Mouse (Mus musculus): ENCODE measurements at regions not wholly inside any gene's neighbourhood (a gene's known extent, or its start where the extent isn't known, plus 50 kb on each side); places are given as distances from the start of the nearest gene placed in this dataset.
"Not testable (repeated sequence)": the region's sequence is repeated elsewhere in the genome, so short reads cannot be mapped to it uniquely, and the experiment has no call there.

DNA sequence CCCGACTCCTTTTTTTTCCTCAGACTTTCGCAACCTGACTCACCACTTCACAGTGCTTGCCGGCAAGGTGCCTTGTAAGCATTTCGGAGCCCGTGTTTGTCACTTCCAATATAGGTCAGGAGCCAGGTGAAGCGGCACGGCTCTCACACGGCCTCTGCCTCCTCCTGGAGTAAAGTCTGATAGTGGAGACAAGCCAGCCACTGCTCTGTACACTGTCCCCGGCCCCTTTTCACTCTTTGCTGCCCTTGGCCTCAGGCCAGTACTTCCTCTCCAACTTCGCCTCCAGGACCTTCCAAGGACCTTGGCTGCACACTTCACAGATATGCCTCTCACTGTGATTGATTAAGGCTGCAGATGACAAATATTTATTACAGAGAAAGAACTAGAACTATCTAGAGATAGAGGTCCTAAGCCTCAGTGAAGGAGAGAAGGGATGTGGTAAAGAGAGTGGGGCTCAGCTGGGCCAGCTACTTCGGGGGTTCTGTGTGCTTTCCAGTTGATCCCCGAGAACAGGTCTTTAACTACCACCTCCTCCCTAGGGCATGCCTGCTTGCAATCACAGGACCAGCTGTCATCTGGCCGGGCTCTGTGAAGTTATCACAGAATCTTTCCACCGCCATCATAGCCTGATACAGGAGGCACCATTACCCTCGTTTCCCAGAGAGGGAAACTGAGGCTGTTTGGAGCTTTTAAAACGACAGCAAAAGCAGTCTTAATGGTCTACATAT lies 204.2 kb downstream of the Trim29 start:
- DNase-seq (ENCODE audit: low read depth, low spot score), result no peak

DNA sequence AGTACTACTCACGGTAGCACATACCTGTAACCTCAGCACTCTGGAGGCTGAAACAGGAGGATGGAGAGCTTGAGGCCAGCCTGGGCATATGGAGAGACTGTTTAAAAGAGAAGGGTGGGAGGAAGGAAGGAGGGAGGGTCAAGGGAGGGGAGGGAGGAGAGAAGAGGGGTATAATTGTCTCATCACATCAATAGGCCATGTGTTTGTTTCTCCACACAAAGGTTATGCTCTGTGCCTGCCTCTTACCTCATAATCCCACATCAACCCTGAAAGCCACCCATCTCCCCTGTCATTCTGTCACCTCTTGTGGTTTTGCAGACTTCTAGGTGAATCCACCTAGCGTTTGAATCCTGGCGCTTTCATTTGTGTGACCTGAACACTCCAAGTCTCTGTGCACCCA lies 210.3 kb downstream of the Trim29 start:
- DNase-seq (ENCODE audit: low read depth, low spot score), result no peak

DNA sequence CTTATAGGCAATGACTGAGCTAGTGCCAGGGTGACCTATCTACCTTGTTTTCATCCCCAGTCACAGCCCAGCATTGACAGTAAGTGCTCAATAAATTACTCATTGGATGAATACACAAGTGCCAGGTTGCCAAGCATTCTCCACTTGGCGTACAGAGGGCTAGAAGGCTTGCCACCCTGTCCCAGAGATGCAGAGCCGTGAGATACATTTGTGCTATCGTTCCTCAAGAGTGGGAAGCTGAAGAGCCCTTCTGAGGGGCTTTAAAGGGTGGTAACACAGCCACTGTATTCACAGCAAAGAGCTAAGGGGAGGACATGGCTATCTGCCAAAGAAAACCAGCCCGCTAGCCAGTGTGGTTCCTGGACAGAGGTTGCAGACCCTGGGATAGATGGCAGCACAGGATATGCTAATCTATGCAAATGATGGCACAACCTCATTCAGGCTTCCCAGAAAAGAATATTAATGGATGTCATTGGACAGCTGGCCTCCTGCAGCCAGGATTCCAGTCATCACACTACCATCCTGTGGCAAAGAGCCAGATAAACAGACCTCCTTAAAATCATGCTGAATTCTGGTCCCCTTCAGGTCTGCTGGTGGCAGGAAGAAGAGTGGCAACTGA lies 214.4 kb downstream of the Trim29 start:
- DNase-seq (ENCODE audit: low read depth, low spot score), result no peak

DNA sequence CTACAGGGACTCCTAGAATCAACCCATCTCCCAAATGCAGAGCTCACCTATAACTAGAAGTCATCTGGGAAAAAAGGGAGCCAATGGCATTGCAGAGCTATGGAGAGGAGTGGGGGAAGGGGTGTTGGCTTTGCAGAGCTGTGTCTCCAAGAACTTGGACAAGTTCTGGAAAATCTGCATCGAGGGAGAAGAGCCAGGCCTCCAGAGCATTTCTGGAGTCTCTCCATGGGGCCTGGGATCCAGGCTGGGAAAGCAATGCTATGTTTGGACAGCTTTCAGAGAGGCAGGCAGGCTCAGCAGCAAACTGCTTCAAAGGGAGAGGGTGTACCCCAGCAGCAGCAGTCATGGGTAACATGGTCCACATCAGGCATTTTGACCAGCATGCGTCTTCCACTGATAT lies 211.6 kb upstream of the Nectin1 start:
- DNase-seq (ENCODE audit: low read depth, low spot score), result no peak

DNA sequence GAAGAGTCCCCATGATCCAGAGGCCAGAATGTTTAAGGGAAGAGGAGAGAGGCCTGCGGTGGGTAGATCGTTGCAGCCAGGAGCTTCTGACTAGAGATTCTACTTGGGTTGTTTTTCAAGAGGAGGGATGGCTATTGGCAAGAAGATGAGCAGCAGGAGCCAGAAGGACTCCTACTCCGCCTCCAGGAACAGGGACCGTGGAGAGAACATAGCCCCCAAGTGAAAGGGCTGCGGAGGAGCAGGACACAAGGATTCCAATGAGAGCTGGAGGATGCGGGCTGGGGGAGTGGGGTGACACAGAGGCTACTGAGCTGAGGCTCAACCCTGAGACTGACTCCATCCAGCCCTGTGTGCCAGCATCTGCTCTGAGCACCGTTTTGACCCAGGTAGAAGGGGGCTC lies 207.8 kb upstream of the Nectin1 start:
- DNase-seq (ENCODE audit: low read depth, low spot score), result no peak

DNA sequence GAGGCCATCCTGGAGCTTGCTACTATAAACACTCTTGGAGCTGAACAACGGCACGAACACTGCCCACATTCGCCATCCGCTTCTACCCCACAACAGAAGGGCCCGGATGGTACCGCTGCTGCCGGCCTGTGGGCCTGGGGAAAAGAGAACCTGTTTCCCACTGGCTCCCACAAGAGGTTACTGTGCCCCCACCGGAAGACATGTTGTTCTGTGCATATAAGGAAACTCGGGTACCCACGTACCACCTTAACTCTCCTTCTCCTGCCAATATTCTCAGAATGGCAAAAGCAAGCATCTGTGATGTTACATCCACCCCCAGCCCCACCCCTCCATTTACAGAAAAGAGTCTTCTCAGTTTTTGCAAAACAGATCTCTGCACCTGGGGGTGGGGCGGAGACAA lies 206.7 kb upstream of the Nectin1 start:
- no peak for DNase-seq (ENCODE audit: low read depth, low spot score)

DNA sequence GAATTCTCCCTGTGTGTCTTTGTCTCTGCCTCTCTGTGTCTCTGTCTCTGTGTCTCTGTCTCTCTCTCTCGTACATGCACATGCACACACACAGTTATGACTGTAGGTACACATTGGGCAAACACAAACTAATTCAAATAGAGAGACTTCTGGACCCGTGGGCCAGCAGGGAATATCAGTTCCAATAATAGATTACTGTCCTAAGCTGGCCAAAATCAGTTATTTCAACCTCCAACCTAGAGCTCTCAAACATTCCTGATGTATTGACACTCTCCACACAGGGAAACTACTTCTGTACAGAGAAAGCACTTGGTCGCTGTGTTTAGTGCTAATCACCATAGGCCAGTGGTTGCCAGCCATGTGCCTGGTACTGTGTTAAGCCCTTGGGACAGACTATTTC lies 203.7 kb upstream of the Nectin1 start:
- DNase-seq (ENCODE audit: low read depth, low spot score), result no peak

DNA sequence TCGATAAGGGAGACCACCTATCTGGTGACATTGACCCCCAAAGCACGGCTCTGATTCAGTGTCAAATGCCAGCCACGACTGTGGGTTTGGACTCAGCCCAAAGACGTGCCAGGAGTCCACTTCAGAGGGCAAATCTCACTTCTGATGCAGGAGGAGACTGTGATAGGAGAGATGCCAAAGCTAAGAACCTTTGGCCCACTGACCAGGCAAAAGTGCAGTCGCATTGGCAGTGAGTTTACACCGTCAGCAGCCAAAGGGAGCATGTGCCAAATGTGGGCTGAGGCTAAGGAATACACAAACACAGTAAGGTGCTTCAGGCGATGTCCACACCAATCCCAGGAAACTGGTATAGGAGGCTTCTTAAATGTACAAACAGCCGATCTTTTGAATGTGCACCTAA lies 202.6 kb upstream of the Nectin1 start:
- no peak for DNase-seq (ENCODE audit: low read depth, low spot score)

DNA sequence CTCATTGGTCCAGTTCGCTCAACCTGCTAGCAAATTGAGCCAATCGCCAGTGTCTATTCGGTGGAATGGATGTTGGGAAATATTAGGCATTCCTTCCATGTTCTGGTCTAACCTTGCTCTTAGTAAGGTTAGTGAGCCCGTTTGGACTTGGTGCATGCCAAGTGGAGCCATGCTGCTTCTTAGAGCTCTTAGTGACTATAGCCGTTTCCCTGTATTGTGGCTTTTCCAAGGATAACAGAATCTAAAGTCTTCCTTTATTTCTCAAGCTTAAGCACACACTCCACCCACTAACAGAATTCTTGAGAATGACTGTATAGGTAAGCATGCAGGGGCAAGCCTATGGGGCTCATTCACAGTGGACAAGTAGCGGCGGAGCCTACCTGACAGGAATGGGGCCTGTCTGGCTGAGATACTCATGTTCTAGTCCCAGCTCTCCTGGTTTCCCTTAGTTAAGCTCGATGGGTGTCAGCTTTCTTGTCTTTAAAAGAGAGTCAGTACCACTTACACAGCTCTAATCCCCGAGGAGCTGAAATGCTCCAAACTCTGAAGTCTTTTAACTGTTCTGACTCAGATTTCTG lies 201.6 kb upstream of the Nectin1 start:
- DNase-seq (ENCODE audit: low read depth, low spot score), result no peak

DNA sequence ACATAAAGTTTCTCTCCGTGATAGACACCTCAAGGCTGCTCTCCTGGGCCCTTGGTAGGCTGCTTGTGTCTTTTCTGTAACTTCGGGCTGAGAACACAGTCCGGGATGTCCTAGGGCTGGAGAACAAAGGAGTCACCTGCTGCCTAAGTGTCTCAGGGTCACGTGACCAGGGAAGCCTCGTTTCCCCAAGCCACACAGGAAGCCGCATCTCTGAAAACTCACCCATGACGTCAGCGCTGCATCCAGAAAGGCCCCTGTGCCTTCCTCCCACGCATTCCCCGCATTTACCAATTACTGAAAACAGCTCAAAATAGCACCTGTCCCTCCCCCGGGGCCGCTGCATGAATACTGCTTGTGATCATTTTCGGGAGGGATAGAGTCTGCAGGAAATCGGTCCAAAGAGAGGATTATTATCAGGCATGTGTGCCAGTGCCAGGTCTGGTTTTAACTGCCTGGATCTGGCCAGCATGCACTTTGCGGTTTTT lies 198.7 kb upstream of the Nectin1 start:
- peak; percentile 38 for DNase-seq (ENCODE audit: low read depth, low spot score)

DNA sequence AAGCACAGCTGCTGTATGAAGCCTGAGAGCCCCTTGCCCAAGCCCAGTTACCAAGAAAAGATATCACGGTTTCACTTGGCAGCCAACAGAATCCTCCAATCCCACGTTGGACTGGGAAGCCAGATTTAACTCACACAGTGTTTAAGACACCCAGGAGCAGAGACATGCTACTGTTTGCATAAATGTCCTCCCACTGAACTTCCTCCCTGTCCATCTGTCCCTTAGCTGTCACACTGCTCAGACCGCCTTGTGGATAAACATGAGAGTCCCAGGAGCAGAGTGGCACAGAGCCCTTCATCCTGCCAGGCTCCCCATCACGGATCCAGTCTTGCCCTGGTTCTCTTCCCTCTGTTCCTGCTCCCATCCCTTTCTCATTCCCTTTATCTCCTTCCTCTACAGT lies 194.9 kb upstream of the Nectin1 start:
- no peak for DNase-seq (ENCODE audit: low read depth, low spot score)

DNA sequence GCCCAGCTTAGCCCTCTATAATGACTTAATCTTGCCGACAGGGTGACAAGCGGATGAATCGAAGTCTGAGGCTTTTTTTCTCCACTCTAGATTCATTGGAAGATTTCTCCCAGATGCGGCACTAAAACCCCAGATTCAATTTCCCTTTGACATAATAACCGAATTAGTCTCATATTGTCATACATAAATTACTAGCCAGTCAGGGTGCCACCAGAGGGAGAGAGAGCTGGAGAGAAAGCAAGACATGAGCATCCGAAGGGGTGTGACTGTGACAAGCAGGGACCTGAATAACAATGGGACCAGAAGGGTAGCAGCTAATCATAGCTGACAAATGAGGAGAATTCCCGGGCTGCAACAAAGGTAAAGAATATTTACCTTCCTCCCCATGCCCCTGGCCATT lies 194.5 kb upstream of the Nectin1 start:
- DNase-seq (ENCODE audit: low read depth, low spot score), result no peak

DNA sequence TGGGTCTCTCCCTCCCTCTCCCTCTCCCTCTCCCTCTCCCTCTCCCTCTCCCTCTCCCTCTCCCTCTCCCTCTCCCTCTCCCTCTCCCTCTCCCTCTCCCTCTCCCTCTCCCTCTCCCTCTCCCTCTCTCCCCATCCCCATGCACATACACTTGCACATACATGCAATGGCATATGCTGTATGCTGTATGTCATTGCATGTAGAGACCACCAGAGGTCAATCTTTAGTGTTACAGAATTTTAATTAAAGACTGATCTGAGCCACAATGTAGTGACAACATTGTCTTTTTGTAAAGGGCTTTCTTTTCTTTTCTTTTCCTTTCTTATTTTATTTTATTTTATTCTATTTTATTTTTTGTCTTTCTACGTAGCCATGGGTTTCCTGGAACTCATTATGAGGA lies 191.0 kb upstream of the Nectin1 start:
- DNase-seq (ENCODE audit: low read depth, low spot score), result not testable (repeated sequence)

DNA sequence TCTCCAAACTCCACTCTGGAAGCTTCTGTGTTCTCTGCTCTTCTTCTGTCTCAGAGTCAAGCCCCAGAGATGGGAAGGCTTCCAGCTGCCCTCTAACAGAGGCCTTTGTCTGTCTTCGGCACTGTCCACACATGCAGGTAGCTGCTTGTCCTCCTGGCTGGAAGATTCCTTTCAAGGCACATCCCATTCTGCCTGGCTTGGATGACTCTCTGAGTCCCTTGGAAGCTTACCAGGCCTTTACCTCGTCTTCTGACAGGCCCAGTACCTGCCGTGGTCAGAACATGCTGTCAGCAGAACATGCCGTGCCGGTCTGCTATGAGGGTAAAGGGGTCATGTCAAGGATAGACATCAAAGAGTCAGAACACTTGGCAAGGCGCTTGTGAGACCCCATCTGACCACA lies 181.8 kb upstream of the Nectin1 start:
- DNase-seq (ENCODE audit: low read depth, low spot score), result no peak

DNA sequence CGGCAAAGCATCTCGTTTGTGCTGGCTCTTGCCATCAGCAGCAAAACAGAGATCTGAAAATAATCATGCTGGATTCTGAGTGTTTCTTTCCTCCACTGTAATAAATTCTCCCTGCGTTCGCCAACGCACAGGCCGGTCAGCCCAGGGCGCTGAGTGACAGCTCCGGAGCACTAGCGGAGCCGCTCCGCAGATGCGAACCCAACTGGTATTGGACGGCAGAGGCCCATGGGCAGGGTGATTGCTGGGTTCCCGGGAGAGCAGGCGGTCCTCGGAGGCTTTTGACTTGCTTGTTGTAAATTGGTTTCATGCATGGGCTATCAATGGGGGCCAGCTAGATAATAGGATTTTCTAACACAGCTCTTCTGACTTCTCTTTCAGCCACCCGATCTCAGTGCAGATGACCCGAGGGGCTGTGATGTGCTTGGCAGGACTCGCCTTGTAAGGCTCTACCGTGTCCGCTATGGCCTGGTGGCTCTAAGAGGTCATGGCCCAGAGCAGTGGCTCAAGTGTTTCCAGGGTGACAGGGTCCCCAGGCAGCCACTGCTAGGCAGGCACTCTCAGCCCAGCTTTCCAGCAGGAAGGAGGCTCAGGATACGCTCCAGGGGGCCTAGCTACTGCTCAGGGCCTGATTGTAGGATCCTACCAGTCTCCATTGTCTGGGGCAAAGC lies 179.4 kb upstream of the Nectin1 start:
- DNase-seq (ENCODE audit: low read depth, low spot score), result no peak

DNA sequence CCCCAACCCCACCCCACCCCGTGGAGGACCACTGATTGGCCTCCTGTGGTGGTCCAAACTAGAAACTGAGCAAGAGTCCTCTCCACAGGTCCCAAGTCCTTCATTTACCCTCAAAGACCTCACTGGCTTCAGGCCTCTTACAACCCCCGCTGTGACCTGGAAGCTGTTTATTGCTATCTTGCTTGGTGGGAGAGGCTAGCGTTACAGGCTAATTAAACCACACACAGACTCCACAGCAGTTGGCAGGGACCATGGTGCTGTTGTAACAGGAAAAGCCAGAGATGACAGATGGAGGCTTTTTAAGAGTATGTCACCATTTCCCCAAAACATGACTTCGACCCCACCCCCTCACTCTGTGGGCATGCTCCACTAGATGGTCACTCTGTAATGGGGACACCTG lies 174.9 kb upstream of the Nectin1 start:
- DNase-seq (ENCODE audit: low read depth, low spot score), result no peak

DNA sequence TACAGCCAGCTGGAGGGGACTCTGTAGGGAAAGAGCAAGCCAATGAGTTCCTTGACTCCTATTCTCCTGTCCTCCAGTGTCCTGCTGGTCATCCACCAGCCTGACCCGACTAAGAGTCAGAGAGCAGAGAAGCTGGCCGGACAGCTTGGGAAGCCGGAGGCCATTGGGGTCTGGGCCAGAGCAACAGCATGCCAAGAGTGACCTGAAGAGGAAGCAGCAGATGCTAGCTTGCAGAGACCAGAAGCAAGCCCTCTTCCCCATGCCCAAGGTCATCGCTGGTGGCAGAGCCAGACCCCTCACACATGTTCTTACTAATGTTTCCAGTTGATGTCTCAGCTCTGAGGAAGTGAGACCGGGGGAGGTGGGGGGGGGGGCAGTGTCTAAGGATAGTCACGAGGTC lies 172.7 kb upstream of the Nectin1 start:
- DNase-seq (ENCODE audit: low read depth, low spot score), result no peak

DNA sequence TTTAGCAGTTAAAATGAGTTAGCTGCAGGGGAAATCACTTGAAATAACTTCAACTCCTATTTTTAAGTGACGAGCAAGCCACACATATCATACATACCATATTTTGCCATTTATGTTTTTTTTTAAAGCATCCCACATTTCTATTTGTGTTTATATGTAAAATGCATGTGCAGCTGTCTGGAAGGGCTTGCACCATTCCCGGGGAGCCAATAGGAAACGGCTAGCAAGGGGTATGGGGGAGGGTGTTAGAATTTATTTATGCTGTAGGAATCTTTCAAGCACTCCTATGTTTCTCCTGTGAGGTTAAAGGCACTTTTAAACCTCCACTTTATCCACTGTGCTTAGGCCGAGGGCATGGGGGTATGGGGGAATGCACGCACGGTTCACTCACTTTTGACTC lies 168.1 kb upstream of the Nectin1 start:
- DNase-seq (ENCODE audit: low read depth, low spot score), result no peak

DNA sequence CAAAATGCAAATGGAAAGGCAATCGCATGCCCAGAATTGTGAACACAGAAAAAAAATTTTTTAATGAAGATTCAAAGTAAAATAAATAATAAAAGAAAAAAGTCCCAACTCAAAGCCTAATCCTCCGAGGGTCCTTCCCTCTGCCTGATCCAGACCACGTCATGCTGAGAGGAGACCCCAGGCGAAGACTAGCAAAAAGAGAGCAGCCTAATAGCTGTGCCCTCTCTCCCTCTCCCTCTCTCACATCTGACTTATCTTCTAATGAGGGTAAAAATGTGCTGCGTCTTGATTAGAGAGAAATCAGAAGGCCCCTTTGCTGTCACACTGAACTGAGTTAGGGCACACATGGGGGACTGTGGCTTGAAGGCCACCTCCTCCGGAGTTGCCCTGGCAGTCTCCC lies 163.1 kb upstream of the Nectin1 start:
- DNase-seq (ENCODE audit: low read depth, low spot score), result no peak

DNA sequence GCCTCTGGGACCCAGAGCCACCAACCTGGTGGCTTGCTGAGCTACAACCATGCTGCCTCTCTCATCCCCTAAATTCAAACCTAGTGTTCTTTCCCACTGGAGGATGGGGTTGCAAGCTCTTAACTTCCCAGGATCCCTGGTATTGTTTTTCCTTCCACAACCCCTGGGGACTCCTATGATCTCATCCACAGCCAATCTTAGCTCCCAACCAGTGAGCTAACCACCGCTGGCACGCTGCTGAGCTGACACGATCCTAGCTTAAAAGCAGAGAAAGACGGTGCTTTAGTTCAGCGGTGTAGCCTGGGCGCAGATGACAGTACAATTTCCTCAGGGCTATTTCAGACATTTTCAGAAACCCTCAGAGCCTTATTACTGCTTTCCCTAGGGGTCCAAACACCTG lies 158.2 kb upstream of the Nectin1 start:
- no peak for DNase-seq (ENCODE audit: low read depth, low spot score)

DNA sequence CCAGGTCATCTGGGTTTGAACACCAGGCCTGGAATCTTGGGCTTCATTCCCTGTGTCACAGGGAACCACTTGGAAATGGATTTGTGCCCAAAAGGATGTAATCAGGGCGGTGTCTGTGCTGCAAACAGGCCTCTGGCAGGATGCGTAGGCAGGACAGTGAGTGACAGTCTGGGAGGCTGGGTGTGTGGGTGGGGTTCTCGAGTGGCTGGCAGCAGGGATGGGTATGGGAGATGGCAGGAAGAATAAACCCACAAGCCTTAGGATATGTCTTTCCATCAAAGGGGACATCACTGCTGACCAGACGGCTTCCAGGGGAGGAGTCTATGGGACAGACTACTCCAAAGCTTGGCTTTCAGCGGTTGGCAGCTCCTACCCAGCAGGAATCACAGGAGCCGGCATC lies 150.5 kb upstream of the Nectin1 start:
- no peak for DNase-seq (ENCODE audit: low read depth, low spot score)

DNA sequence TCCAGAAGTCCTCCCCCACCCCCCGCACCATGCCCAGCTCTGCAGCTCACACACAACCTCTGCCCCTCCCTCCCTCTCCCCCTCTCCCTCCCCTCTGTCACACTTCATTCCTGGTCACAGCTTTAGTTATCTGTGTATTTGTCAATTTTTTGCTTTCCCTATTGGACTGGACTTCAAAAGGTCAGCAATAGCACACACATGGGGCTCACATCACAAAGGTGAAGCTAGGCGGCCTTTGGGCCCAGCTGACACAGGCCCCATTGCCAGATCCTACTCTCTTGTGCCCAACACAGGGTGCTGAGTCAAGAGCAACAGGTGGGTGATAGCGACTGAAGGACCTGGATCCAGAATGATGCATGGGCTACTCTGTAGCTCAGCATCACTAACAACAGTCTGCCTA lies 149.0 kb upstream of the Nectin1 start:
- no peak for DNase-seq (ENCODE audit: low read depth, low spot score)

DNA sequence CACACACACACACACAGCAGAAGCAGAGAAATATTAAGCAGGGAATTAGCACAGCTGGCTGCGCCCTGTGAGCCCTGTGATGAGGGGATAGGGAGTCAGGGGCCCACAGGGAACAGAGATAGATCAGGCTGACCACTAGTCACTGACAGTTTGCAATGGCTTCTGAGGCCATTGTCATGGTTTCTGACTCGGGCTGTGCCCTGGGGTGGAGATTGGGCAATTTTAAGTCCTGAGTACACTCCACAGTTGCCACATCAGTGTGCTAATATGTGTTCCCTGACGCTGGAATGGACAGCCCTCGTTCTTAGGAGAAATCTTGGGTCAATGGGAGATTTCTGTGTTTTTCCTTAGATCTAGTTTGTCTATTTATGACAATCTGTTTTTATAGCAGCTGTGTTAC lies 148.3 kb upstream of the Nectin1 start:
- DNase-seq (ENCODE audit: low read depth, low spot score), result no peak
